Mouse (Mus musculus) midbrain, embryonic 11.5 days (tissue): ENCODE measurements around the gene Cenpx. TPM values are rescaled to one million over a fixed set of nuclear protein-coding genes. Genes with fewer than 3 reads are reported as not detected.
A peak's percentile ranks its signal among the peaks of the same experiment; 100 is the strongest.

Experiments used
- ATAC-seq: fragments of 200-750 bp; cut with Nextera tagmentation; 2 replicates; pipeline ENCODE4 v1.8.0; 2017; ENCODE audit warnings: moderate TSS enrichment, moderate library complexity; ENCODE audit not compliant: low FRiP score
- DNase-seq: peaks from one replicate; pipeline ENCODE4 v3.0.0; 2015; ENCODE audit warnings: low spot score; ENCODE audit errors: missing footprints
- H3K27ac ChIP-seq: fragments of 300-500 bp; sonication (generic); 2 replicates; pipeline ENCODE4 v1.5.1; 2014; ENCODE audit warnings: low read depth, low read length
- H3K27me3 ChIP-seq: fragments of 300-500 bp; sonication (generic); 2 replicates; pipeline ENCODE4 v1.6.1; 2014; ENCODE audit warnings: mild to moderate bottlenecking, low read length, moderate library complexity, mixed read lengths; ENCODE audit not compliant: control insufficient read depth, insufficient read depth
- H3K36me3 ChIP-seq: fragments of 300-500 bp; sonication (generic); 2 replicates; pipeline ENCODE4 v1.6.1; 2014; ENCODE audit warnings: mild to moderate bottlenecking, low read length, moderate library complexity, mixed read lengths; ENCODE audit not compliant: control insufficient read depth, insufficient read depth
- H3K4me1 ChIP-seq: fragments of 300-500 bp; sonication (generic); 2 replicates; pipeline ENCODE4 v1.6.1; 2014; ENCODE audit warnings: low read length; ENCODE audit not compliant: control insufficient read depth, insufficient read depth
- H3K4me2 ChIP-seq: fragments of 300-500 bp; sonication (generic); 2 replicates; pipeline ENCODE4 v1.6.1; 2014; ENCODE audit warnings: mild to moderate bottlenecking, moderate library complexity
- H3K4me3 ChIP-seq: fragments of 300-500 bp; sonication (generic); 2 replicates; pipeline ENCODE4 v1.5.1; 2014; ENCODE audit warnings: low read depth, low read length
- H3K9ac ChIP-seq: fragments of 300-500 bp; sonication (generic); 2 replicates; pipeline ENCODE4 v1.6.1; 2014; ENCODE audit warnings: low read length
- H3K9me3 ChIP-seq: fragments of 300-500 bp; sonication (generic); 2 replicates; pipeline ENCODE4 v1.6.1; 2016; ENCODE audit warnings: low read length; ENCODE audit not compliant: control insufficient read depth
- WGBS: fragments of 180-500 bp; shearing (Covaris S2); extraction: QIAGEN DNeasy Blood & Tissue Kit; methylation state at CpG from one replicate; pipeline ENCODE4 v1.1.7; 2014; 5-methylcytosine and 5-hydroxymethylcytosine counted together
- polyA plus RNA-seq: library from polyadenylated mRNA; unstranded; fragments of >200 nt; fragmentation: Nextera tagmentation; extraction: Ambion mirVana; gene quantifications from 2 replicates; pipeline ENCODE4 v1.2.1, GENCODE M21; 2014

Cenpx gene
- polyA plus RNA-seq, 1 experiment from 2014 or later: 131 TPM

GRCm38 (mm10) chr11:120719841-120720376 is 6.4 kb upstream of the Cenpx start:
- WGBS: 89% methylated on average over 13 of the region's 13 CpGs
- Histone ChIP-seq H3K9ac (no peak overlapping the region), H3K27ac (no peak overlapping the region), H3K36me3 (peaks cover 17% of the 10 kb centered on the region), H3K27me3 (peaks cover 16% of the 10 kb centered on the region; the same call in 1 of the 2 replicates), H3K4me2 (no peak overlapping the region), H3K9me3 (no peaks in the 10 kb centered on the region), H3K4me1 (peaks cover 13% of the 10 kb centered on the region), H3K4me3 (no peak overlapping the region)
- ATAC-seq (no peak), DNase-seq (no peak)

GRCm38 (mm10) chr11:120719242-120719641 is 5.7 kb upstream of the Cenpx start:
- DNase-seq: no peak
- Histone ChIP-seq H3K4me1 (peaks cover 20% of the 10 kb centered on the region), H3K4me2 (no peak overlapping the region), H3K4me3 (no peak overlapping the region), H3K27me3 (peaks cover 16% of the 10 kb centered on the region; the same call in 1 of the 2 replicates), H3K27ac (no peak overlapping the region), H3K9ac (no peak overlapping the region), H3K36me3 (peaks cover 17% of the 10 kb centered on the region), H3K9me3 (no peaks in the 10 kb centered on the region)
- ATAC-seq: no peak
- 92% methylated on average over 9 of the region's 9 CpGs for WGBS

DNA sequence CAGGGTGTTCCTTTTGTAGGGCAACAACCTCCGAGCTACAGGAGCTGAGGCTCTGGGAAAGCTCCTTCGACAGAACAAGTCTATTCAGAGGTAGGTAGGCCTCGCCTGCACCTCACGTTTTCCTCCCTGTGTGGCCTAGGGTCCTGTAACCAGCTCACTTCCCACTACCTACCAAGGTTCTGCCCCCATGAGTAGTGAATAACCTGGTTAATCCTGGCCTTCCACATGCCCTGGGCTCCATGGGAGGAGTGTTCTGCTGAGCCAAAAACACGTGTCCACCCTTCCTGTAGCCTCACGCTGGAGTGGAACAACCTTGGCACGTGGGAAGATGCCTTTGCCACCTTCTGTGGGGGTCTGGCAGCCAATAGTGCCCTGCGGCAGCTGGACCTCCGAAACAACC is 1.6 kb upstream of the Cenpx start:
- H3K4me3 ChIP-seq: no peak overlapping the region
- peaks cover 17% of the 10 kb centered on the region for H3K36me3 ChIP-seq
- no peak overlapping the region for H3K9ac ChIP-seq
- WGBS: 94% methylated on average over 9 of the region's 9 CpGs
- H3K4me1 ChIP-seq: peaks cover 21% of the 10 kb centered on the region
- H3K9me3 ChIP-seq: no peaks in the 10 kb centered on the region
- no peak for ATAC-seq
- H3K4me2 ChIP-seq: no peak overlapping the region
- no peak overlapping the region for H3K27ac ChIP-seq
- no peak for DNase-seq
- no peaks in the 10 kb centered on the region for H3K27me3 ChIP-seq

GRCm38 (mm10) chr11:120714546-120714945 is 1.0 kb upstream of the Cenpx start:
- Histone ChIP-seq H3K4me3 (peak overlapping the region; percentile 62), H3K9ac (peak overlapping the region; percentile 78), H3K4me1 (peaks cover 21% of the 10 kb centered on the region), H3K27me3 (no peaks in the 10 kb centered on the region), H3K36me3 (peaks cover 16% of the 10 kb centered on the region), H3K4me2 (peak overlapping the region; percentile 99), H3K9me3 (no peaks in the 10 kb centered on the region), H3K27ac (no peak overlapping the region)
- ATAC-seq (no peak), DNase-seq (no peak)
- WGBS: 63% methylated on average over 10 of the region's 10 CpGs

- Histone ChIP-seq H3K36me3 (peaks cover 7% of the 10 kb centered on the region), H3K9me3 (no peaks in the 10 kb centered on the region), H3K4me1 (peaks cover 21% of the 10 kb centered on the region), H3K27me3 (no peaks in the 10 kb centered on the region), H3K4me2 (peak overlapping the region; percentile 99), H3K4me3 (peak overlapping the region; percentile 62), H3K27ac (no peak overlapping the region), H3K9ac (peak overlapping the region; percentile 65)
- under 1% methylated on average over 38 of the region's 38 CpGs for WGBS
- DNase-seq: peak; percentile 97
- peak; percentile 56 for ATAC-seq
These were observed 568 bp downstream of the Cenpx start for GRCm38 (mm10) chr11:120712771-120713568.

- H3K4me1 ChIP-seq: peaks cover 28% of the 10 kb centered on the region
These were observed 1.4 kb downstream of the Cenpx start for GRCm38 (mm10) chr11:120711980-120712604.

GRCm38 (mm10) chr11:120710672-120711071 is 2.9 kb downstream of the Cenpx start:
- Histone ChIP-seq H3K4me1 (peaks cover 38% of the 10 kb centered on the region), H3K27ac (no peak overlapping the region), H3K9me3 (no peaks in the 10 kb centered on the region), H3K36me3 (peaks cover 2% of the 10 kb centered on the region), H3K4me2 (no peak overlapping the region), H3K27me3 (no peaks in the 10 kb centered on the region), H3K4me3 (no peak overlapping the region), H3K9ac (no peak overlapping the region)
- DNase-seq (no peak), ATAC-seq (no peak)
- WGBS: 88% methylated on average over 5 of the region's 5 CpGs

More at GRCm38 (mm10) chr11:120711980-120712604, 1.4 kb downstream of the Cenpx start:
- Histone ChIP-seq H3K27ac (no peak overlapping the region), H3K9me3 (no peaks in the 10 kb centered on the region), H3K36me3 (peaks cover 7% of the 10 kb centered on the region), H3K4me3 (no peak overlapping the region), H3K27me3 (no peaks in the 10 kb centered on the region), H3K4me2 (no peak overlapping the region), H3K9ac (no peak overlapping the region)
- WGBS: 54% methylated on average over 8 of the region's 8 CpGs
- ATAC-seq (no peak), DNase-seq (no peak)

GRCm38 (mm10) chr11:120709551-120709950 is 4.0 kb downstream of the Cenpx start:
- peaks cover 42% of the 10 kb centered on the region for H3K4me1 ChIP-seq
- 76% methylated on average over 2 of the region's 2 CpGs for WGBS

DNA sequence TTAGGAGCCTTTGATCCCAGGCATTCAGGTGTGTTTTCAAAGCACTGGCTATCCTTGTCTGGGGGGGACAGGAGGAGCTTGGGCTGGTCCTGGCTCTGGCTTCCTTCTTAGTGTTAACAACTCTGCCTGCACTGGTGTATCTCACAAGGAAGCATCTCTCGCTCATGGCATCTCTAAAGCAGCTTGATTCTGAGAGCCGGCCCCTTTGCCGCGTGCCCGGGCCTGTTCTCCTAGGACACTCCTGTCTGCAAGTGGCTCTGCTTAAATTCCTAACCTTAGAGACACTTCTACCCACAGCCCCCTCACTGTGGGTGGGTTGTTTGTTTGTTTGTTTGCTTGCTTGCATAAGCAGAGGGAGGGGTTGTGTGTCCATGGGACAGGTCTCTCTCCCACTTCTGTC is 5.6 kb downstream of the Cenpx start:
- DNase-seq: no peak
- no peak overlapping the region for H3K4me2 ChIP-seq
- H3K9me3 ChIP-seq: no peaks in the 10 kb centered on the region
- H3K4me1 ChIP-seq: peaks cover 44% of the 10 kb centered on the region
- ATAC-seq: no peak
- H3K36me3 ChIP-seq: no peaks in the 10 kb centered on the region; the same call in 1 of the 2 replicates
- no peak overlapping the region for H3K27ac ChIP-seq
- peak overlapping the region; percentile 40 for H3K9ac ChIP-seq
- H3K27me3 ChIP-seq: no peaks in the 10 kb centered on the region
- H3K4me3 ChIP-seq: no peak overlapping the region
- WGBS: 35% methylated on average over 5 of the region's 5 CpGs

More at GRCm38 (mm10) chr11:120709551-120709950, 4.0 kb downstream of the Cenpx start:
- no peaks in the 10 kb centered on the region for H3K27me3 ChIP-seq
- no peak overlapping the region for H3K27ac ChIP-seq
- no peak overlapping the region for H3K4me2 ChIP-seq
- no peak overlapping the region for H3K9ac ChIP-seq
- H3K9me3 ChIP-seq: no peaks in the 10 kb centered on the region
- DNase-seq (no peak), ATAC-seq (no peak)
- no peak overlapping the region for H3K4me3 ChIP-seq
- H3K36me3 ChIP-seq: no peaks in the 10 kb centered on the region; the same call in 1 of the 2 replicates
